Mouse (Mus musculus) thymus, adult 2 months (tissue): ENCODE measurements around the gene Vmn1r196.

ENCODE experiments used
- CTCF ChIP-seq: fragments of 200-500 bp; IDR thresholded peaks from 2 replicates; pipeline ENCODE4 v1.5.1; 2012; ENCODE audit warnings: mild to moderate bottlenecking, control low read depth, low read length, moderate library complexity, borderline replicate concordance; ENCODE audit not compliant: control insufficient read depth, poor library complexity, insufficient read depth; ENCODE audit errors: extremely low read depth
- POLR2A ChIP-seq: fragments of 200-500 bp; IDR thresholded peaks from 2 replicates; pipeline ENCODE4 v1.6.1; 2012; ENCODE audit warnings: mild to moderate bottlenecking, low read length, control low read depth, moderate library complexity; ENCODE audit not compliant: control insufficient read depth, poor library complexity, insufficient read depth; ENCODE audit errors: extremely low read depth

DNA sequence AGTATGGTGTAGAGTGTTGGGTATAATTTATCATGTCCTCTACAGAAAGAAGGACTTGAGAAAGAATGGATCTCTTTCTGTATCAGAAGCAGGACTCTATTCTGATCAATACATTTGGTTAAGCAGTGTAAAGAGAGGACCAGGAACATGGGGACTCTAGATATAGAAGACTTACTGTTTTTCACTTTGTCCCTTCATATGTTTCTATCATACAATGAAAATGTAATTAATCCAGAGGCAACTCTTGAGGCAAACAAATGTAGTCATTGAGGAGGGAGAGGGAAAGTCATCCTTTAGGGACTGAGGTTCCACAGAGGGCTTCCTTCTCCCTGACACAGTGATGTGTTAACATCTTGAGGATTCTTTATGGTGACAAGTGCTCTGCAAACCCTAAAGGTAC lies 34.6 kb downstream of the Vmn1r196 start, which contains the start of gene Vmn1r197:
- TF ChIP-seq POLR2A = no peak
- TF ChIP-seq CTCF = no peak
